Mouse (Mus musculus) kidney, postnatal 0 days (tissue): ENCODE data around the gene Hibadh. TPM values are rescaled to one million over a fixed set of nuclear protein-coding genes. Genes with fewer than 3 reads are reported as not detected.

Experiments
- ATAC-seq: fragments of 200-750 bp; cut with Nextera tagmentation; replicated peaks from 2 replicates; pipeline ENCODE4 v1.8.0; 2017; ENCODE audit warnings: low read depth, moderate number of reproducible peaks, moderate TSS enrichment, moderate library complexity; ENCODE audit not compliant: low FRiP score
- DNase-seq: peaks from one replicate; pipeline ENCODE4 v3.0.0-alpha.2; 2016; ENCODE audit warnings: low spot score
- H3K27ac ChIP-seq: fragments of 300-500 bp; sonication (generic); 2 replicates; pipeline ENCODE4 v1.5.1; 2014; ENCODE audit warnings: mild to moderate bottlenecking
- H3K27me3 ChIP-seq: fragments of 300-500 bp; sonication (generic); 2 replicates; pipeline ENCODE4 v1.6.1; 2014; ENCODE audit warnings: low read length, mixed read lengths; ENCODE audit not compliant: insufficient read depth
- H3K36me3 ChIP-seq: fragments of 300-500 bp; sonication (generic); 2 replicates; pipeline ENCODE4 v1.6.1; 2014; ENCODE audit warnings: low read length, mixed read lengths; ENCODE audit not compliant: insufficient read depth
- H3K4me1 ChIP-seq: fragments of 300-500 bp; sonication (generic); replicated peaks from 2 replicates; pipeline ENCODE4 v1.6.1; 2014; ENCODE audit warnings: antibody characterized with exemption, low read length, mixed read lengths; ENCODE audit not compliant: insufficient read depth
- H3K4me2 ChIP-seq: fragments of 300-500 bp; sonication (generic); 2 replicates; pipeline ENCODE4 v1.6.1; 2014; ENCODE audit warnings: mild to moderate bottlenecking, low read length, moderate library complexity, mixed read lengths
- H3K4me3 ChIP-seq: fragments of 300-500 bp; sonication (generic); replicated peaks from 2 replicates; pipeline ENCODE4 v1.5.1; 2014; ENCODE audit warnings: low read depth, low read length
- H3K9ac ChIP-seq: fragments of 300-500 bp; sonication (generic); 2 replicates; pipeline ENCODE4 v1.6.1; 2014; ENCODE audit warnings: low read depth, low read length
- H3K9me3 ChIP-seq: fragments of 300-500 bp; sonication (generic); replicated peaks from 2 replicates; pipeline ENCODE4 v1.6.1; 2016; ENCODE audit warnings: low read length, inconsistent platforms, mixed read lengths
- CTCF ChIP-seq: IDR thresholded peaks from 2 replicates; pipeline ENCODE4 v1.5.1; 2016; ENCODE audit warnings: antibody characterized with exemption, low read depth, mild to moderate bottlenecking, moderate library complexity
- WGBS: fragments of 180-500 bp; shearing (Covaris S2); extraction: QIAGEN DNeasy Blood & Tissue Kit; methylation state at CpG from one replicate; pipeline ENCODE4 v1.1.7; 2014; 5-methylcytosine and 5-hydroxymethylcytosine counted together
- polyA plus RNA-seq: library from polyadenylated mRNA; unstranded; fragments of >200 nt; fragmentation: Nextera tagmentation; extraction: Ambion mirVana; gene quantifications from 2 replicates; pipeline ENCODE4 v1.2.1, GENCODE M21; 2015

Hibadh gene
- polyA plus RNA-seq, 1 experiment from 2014 or later: 217 TPM

DNA sequence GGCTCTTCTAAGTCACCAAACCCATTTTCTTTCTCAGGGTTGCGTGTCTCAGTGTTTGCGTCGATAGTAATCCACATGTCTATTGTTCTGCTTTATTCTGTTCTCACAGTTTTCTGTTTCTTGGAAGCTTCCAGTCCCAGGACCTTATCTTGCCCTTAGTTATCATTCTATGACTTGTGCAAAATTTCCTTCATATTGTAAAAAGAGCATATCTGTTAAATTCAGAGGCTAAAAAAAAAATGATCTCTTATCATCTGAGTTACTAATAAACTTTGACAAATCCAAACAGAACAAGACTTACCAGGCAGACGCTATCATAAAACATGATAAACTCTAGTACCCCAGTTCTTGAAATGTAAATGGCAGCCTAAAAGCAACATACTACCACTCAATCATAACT, 11.0 kb downstream of the Hibadh start:
- TF ChIP-seq CTCF: no peak
- no peaks in the 10 kb centered on the region for H3K9me3 ChIP-seq

GRCm38 (mm10) chr6:52626735-52627134, 13.5 kb downstream of the Hibadh start:
- H3K9me3 ChIP-seq: no peaks in the 10 kb centered on the region
- H3K4me3 ChIP-seq: no peak overlapping the region
- ATAC-seq (no peak), DNase-seq (no peak)
- H3K4me2 ChIP-seq: no peak overlapping the region
- peaks cover 12% of the 10 kb centered on the region; the same call in 1 of the 2 replicates for H3K36me3 ChIP-seq
- no peaks in the 10 kb centered on the region for H3K27me3 ChIP-seq
- TF ChIP-seq CTCF: no peak
- H3K27ac ChIP-seq: no peak overlapping the region
- no peaks in the 10 kb centered on the region for H3K4me1 ChIP-seq
- WGBS: 90% methylated on average over 4 of the region's 4 CpGs
- no peak overlapping the region for H3K9ac ChIP-seq

More for the DNA sequence above, 11.0 kb downstream of the Hibadh start:
- H3K4me2 ChIP-seq: no peak overlapping the region
- H3K9ac ChIP-seq: no peak overlapping the region
- WGBS: 92% methylated on average over 4 of the region's 4 CpGs
- H3K27me3 ChIP-seq: no peaks in the 10 kb centered on the region
- DNase-seq: no peak
- H3K4me1 ChIP-seq: no peaks in the 10 kb centered on the region
- no peak overlapping the region for H3K27ac ChIP-seq
- peaks cover 8% of the 10 kb centered on the region; the same call in 1 of the 2 replicates for H3K36me3 ChIP-seq
- no peak for ATAC-seq
- no peak overlapping the region for H3K4me3 ChIP-seq

- no peaks in the 10 kb centered on the region for H3K4me1 ChIP-seq
- H3K4me3 ChIP-seq: no peak overlapping the region
- no peak for DNase-seq
- no peaks in the 10 kb centered on the region for H3K9me3 ChIP-seq
- H3K4me2 ChIP-seq: no peak overlapping the region
- no peak overlapping the region for H3K27ac ChIP-seq
- peaks cover 21% of the 10 kb centered on the region for H3K36me3 ChIP-seq
- TF ChIP-seq CTCF: no peak
- ATAC-seq: no peak
- H3K9ac ChIP-seq: no peak overlapping the region
- H3K27me3 ChIP-seq: no peaks in the 10 kb centered on the region
- 95% methylated on average over 3 of the region's 3 CpGs for WGBS
Observed at GRCm38 (mm10) chr6:52623741-52624140, 16.4 kb downstream of the Hibadh start.

DNA sequence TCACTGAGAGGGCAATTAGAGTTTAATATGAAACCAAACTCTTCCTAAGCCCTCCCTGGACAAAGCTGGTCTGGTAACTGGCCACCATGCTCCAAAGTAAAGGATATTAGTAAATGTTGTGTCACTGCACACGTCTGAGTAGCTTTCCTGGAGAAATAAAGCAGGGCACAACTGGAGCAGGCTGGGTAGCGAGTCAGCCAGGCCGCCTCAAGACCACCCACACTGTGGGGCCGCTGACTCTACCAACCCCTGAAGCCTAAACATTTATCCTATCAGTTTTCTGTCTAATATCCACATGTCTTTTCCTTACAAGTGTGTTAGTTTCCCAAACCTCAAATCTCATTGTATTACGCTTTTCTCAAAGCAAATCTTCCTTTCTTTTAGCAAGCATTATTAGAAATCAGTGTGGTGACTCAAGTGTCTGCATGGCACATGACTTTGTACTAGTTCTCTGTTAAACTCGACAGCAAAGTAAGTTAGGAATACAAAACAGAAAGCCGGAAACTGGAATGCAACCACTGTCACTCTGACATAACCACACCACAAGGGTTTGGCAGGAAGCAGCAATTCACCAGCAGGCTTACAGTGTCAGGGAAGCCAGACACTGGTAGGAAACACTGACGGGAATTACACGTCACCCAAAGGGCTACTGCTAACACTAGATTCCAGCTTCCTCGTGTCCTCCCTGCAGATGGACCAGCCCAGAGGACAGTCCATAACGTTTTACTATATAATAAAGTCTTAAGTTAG, 18.3 kb downstream of the Hibadh start:
- ATAC-seq: no peak
- WGBS: 57% methylated on average over 11 of the region's 11 CpGs
- H3K36me3 ChIP-seq: peaks cover 21% of the 10 kb centered on the region

GRCm38 (mm10) chr6:52620090-52620489, 20.1 kb downstream of the Hibadh start:
- Histone ChIP-seq H3K4me1 (no peaks in the 10 kb centered on the region), H3K4me3 (no peak overlapping the region), H3K9ac (no peak overlapping the region), H3K27ac (no peak overlapping the region), H3K27me3 (no peaks in the 10 kb centered on the region), H3K4me2 (no peak overlapping the region), H3K36me3 (peaks cover 15% of the 10 kb centered on the region), H3K9me3 (no peaks in the 10 kb centered on the region)
- ATAC-seq (no peak), DNase-seq (no peak)
- WGBS: 80% methylated on average over 2 of the region's 2 CpGs
- no peak for TF ChIP-seq CTCF

More for the DNA sequence above, 18.3 kb downstream of the Hibadh start:
- H3K4me2 ChIP-seq: no peak overlapping the region
- no peak overlapping the region for H3K9ac ChIP-seq
- no peaks in the 10 kb centered on the region for H3K4me1 ChIP-seq
- no peak overlapping the region for H3K27ac ChIP-seq
- H3K4me3 ChIP-seq: no peak overlapping the region
- DNase-seq: peak; percentile 45
- TF ChIP-seq CTCF: no peak
- no peaks in the 10 kb centered on the region for H3K9me3 ChIP-seq
- no peaks in the 10 kb centered on the region for H3K27me3 ChIP-seq

DNA sequence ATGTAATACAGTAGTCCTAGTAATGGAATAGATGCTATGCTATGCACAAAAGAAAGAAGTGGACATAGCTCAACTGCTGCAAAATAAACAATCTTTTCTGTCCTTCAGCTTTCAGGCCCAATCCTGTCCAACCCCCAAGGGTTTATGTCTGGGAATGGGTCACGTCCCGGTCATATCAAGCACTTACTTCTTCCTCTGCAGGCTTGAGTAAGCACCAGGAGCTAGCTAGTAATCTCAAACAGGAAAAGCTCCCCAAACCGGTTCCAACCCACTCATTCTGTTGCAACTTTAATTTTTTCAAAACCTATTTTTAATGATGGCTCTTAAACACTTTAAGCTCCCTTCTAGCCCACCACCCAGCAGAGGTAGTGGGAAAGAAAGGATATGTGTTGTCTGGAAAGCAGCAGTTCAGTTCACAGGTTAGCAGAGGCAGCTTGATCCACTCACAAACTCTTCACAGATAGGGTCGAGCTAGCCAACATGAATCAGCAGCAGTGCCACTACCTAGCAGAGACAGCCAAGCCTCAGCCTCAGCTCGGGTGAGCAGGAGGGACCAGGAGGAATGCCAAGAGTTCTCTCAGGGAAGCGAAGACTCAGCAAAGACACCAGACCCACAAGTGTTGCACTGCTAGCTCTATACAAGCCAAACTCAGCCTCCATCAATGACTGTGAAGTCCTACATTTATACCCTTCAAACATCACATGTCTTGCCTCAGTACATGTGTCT, 30.4 kb downstream of the Hibadh start:
- Histone ChIP-seq H3K36me3 (no peaks in the 10 kb centered on the region), H3K27me3 (no peaks in the 10 kb centered on the region), H3K27ac (peak overlapping the region; percentile 80), H3K4me1 (0 out of 2 replicates have a peak, but pooled peaks cover 4% of the 10 kb centered on the region), H3K4me2 (no peak overlapping the region), H3K4me3 (no peak overlapping the region), H3K9ac (no peak overlapping the region), H3K9me3 (no peaks in the 10 kb centered on the region)
- DNase-seq (peak; percentile 64), ATAC-seq (peak; percentile 78; the same call in 1 of the 2 replicates)
- TF ChIP-seq CTCF: no peak
- 36% methylated on average over 6 of the region's 6 CpGs for WGBS
